Mouse (Mus musculus): ENCODE measurements around the gene Tap1. TPM values are rescaled to one million over a fixed set of nuclear protein-coding genes. Genes with fewer than 3 reads are reported as not detected.
"Not testable (repeated sequence)": the region's sequence is repeated elsewhere in the genome, so short reads cannot be mapped to it uniquely, and the experiment has no call there.

Tap1 gene
- total and polyA plus RNA-seq, 2 experiments from 2014 or later = 8.0 to 14.0 TPM

DNA sequence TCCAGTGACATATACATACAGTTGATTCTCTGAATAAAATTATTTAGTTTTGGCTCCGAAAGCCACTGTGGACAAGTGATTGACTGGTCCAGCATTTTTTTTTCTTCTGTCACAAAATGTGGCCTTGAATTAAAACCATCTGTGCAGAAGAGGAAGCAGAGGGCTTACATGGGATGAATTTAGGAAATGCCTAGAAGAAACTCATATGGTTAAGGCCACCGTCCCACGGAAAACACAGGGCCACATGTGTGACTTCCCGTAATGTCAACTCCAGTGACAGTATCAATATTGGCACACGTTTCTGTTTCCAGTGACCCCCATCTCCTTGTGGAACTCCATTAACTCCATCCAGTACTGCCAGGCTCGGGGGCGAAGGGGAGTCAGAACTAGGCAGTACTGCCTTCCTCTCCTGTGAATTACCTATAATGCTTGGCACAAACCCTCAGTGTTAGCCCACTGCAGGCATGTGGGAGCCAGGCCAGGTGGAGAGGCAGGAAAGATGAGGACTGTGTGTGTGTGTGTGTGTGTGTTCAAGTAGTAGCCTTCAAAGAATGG lies 44.8 kb upstream of the Tap1 start:
- no peak for TF ChIP-seq CTCF (IDR thresholded peaks at IDR 0.05; ENCODE audit: low read depth)
- Histone ChIP-seq H3K4me3 (ENCODE audit: low read length) (no peak overlapping the region), H3K9ac (replicated peaks; ENCODE audit: low read length) (no peak overlapping the region), H3K36me3 (ENCODE audit: insufficient read depth, low read length) (no peaks in the 10 kb centered on the region), H3K27ac (no peak overlapping the region), H3K4me1 (ENCODE audit: insufficient read depth, low read length) (peaks cover 4% of the 10 kb centered on the region; the same call in 1 of the 2 replicates), H3K27me3 (ENCODE audit: insufficient read depth, low read length) (peaks cover 33% of the 10 kb centered on the region), H3K4me2 (ENCODE audit: low read depth, low read length) (no peak overlapping the region), H3K9me3 (ENCODE audit: low read length) (no peaks in the 10 kb centered on the region)
- ATAC-seq = no peak
- WGBS = 80% methylated on average over 7 of the region's 7 CpGs
- no peak for DNase-seq (ENCODE audit: low spot score)

DNA sequence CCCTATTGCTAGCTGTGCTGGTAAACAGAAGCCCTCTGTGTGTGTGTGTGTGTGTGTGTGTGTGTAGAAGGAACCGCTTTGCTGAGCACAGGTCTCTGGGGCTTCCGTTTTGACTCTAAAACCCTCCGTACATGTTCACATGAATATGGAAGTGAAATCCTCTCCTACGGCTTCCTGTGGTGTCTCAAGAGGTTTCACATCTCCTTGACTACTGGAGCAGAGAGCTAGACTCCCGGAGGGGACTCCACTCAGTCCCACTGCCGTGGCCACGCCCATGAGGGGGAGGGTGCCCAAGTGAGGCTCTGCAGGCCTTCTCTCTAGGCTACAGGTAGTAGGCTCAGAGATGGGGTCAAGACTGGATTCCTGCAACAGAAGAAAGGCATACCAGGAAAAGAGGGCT lies 44.3 kb upstream of the Tap1 start, which contains the start of gene H2-DMb2:
TSS of gene H2-DMb2 (plus strand) at position 275 of the 400 bp plus-strand sequence.
- Histone ChIP-seq H3K4me3 (ENCODE audit: low read length) (no peak within 1 kb of the TSS), H3K36me3 (ENCODE audit: insufficient read depth, low read length) (no peaks in the 10 kb centered on the region), H3K27me3 (ENCODE audit: insufficient read depth, low read length) (peaks cover 28% of the 10 kb centered on the region), H3K27ac (no peak within 1 kb of the TSS), H3K4me2 (ENCODE audit: low read depth, low read length) (no peak within 1 kb of the TSS), H3K9me3 (ENCODE audit: low read length) (no peaks in the 10 kb centered on the region), H3K4me1 (ENCODE audit: insufficient read depth, low read length) (peaks cover 4% of the 10 kb centered on the region; the same call in 1 of the 2 replicates), H3K9ac (replicated peaks; ENCODE audit: low read length) (no peak within 1 kb of the TSS)
- TF ChIP-seq CTCF (IDR thresholded peaks at IDR 0.05; ENCODE audit: low read depth) = no peak
- WGBS = 30% methylated on average over 7 of the region's 7 CpGs
- DNase-seq (ENCODE audit: low spot score) (no peak), ATAC-seq (no peak)

DNA sequence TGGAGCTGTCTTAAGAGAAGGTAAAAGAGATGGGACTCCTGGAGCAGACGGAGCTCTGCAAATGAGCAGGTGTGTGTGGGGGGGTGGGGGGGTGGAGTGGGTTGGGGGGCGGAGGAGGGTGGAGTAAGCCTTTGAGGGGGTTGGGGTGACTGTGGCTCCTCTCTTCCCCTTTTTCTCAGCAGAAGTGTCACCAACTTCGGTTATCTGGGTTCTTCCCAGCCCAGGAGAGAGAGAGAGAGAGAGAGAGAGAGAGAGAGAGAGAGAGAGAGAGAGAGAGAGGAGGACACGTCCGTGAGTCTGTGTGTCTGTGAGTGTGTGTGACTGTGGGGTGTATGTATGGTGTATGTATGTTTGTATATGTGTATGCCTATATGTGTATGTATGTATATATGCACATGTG lies 43.9 kb upstream of the Tap1 start:
- TF ChIP-seq CTCF (IDR thresholded peaks at IDR 0.05; ENCODE audit: low read depth) = no peak
- Histone ChIP-seq H3K9ac (replicated peaks; ENCODE audit: low read length) (no peak overlapping the region), H3K36me3 (ENCODE audit: insufficient read depth, low read length) (no peaks in the 10 kb centered on the region), H3K27me3 (ENCODE audit: insufficient read depth, low read length) (peaks cover 24% of the 10 kb centered on the region), H3K4me1 (ENCODE audit: insufficient read depth, low read length) (peaks cover 4% of the 10 kb centered on the region; the same call in 1 of the 2 replicates), H3K4me2 (ENCODE audit: low read depth, low read length) (no peak overlapping the region), H3K9me3 (ENCODE audit: low read length) (no peaks in the 10 kb centered on the region), H3K27ac (no peak overlapping the region), H3K4me3 (ENCODE audit: low read length) (no peak overlapping the region)
- 62% methylated on average over 5 of the region's 5 CpGs for WGBS
- DNase-seq (ENCODE audit: low spot score) (no peak), ATAC-seq (no peak)

DNA sequence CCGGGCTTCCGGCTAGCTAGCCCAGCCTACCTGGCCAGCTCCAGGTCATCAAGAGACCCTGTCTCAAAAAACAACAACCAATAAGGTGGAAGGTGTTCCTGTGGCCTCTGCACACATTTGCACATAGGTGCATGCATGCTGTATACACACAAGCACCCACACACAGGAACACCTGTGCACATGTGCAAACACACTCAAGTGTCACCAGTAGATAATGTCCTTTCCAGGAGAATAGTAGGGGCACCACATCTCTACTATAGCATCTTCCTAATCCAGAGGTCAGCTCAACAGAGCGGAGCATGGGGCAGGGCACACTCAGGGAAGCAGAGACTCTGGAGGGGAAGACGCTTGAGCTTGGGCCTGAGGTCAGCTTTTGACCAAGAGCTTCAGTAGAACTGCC lies 43.1 kb upstream of the Tap1 start:
- H3K4me2 ChIP-seq (ENCODE audit: low read depth, low read length); DNase-seq (ENCODE audit: low spot score); H3K4me1 ChIP-seq (ENCODE audit: insufficient read depth, low read length); H3K9me3 ChIP-seq (ENCODE audit: low read length); H3K9ac ChIP-seq (replicated peaks; ENCODE audit: low read length); H3K4me3 ChIP-seq (ENCODE audit: low read length); ATAC-seq; H3K36me3 ChIP-seq (ENCODE audit: insufficient read depth, low read length); H3K27ac ChIP-seq: not testable (repeated sequence)
- WGBS = 93% methylated on average over 4 of the region's 4 CpGs
- peaks cover 17% of the 10 kb centered on the region for H3K27me3 ChIP-seq (ENCODE audit: insufficient read depth, low read length)

DNA sequence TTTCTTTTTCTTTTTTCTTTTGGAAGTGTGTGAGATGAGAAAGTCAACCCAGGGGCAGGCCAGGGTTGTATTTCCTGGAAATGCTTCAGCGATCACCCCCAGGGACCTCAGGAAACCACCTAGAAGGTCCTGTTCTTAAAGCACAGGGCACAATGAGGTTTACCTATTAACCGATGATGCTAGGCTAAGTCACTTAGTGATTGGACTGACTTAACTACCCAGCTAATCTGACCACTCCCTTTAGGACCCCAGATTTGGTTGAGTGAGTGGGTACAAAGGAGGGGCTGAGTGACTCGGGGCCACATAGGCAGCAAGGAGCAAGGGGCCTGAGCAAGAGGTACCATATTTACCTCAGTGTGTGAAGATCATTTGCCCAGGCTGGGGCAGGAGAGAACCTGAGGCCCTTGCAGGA lies 42.4 kb upstream of the Tap1 start:
- 71% methylated on average over 3 of the region's 3 CpGs for WGBS
- H3K4me3 ChIP-seq (ENCODE audit: low read length) = no peak overlapping the region
- no peaks in the 10 kb centered on the region for H3K9me3 ChIP-seq (ENCODE audit: low read length)
- H3K4me2 ChIP-seq (ENCODE audit: low read depth, low read length) = no peak overlapping the region
- no peak overlapping the region for H3K9ac ChIP-seq (replicated peaks; ENCODE audit: low read length)
- no peaks in the 10 kb centered on the region for H3K4me1 ChIP-seq (ENCODE audit: insufficient read depth, low read length)
- DNase-seq (ENCODE audit: low spot score) (no peak), ATAC-seq (no peak)
- H3K27me3 ChIP-seq (ENCODE audit: insufficient read depth, low read length) = peaks cover 12% of the 10 kb centered on the region; the same call in 1 of the 2 replicates
- H3K27ac ChIP-seq = no peak overlapping the region
- no peak for TF ChIP-seq CTCF (IDR thresholded peaks at IDR 0.05; ENCODE audit: low read depth)
- no peaks in the 10 kb centered on the region for H3K36me3 ChIP-seq (ENCODE audit: insufficient read depth, low read length)

DNA sequence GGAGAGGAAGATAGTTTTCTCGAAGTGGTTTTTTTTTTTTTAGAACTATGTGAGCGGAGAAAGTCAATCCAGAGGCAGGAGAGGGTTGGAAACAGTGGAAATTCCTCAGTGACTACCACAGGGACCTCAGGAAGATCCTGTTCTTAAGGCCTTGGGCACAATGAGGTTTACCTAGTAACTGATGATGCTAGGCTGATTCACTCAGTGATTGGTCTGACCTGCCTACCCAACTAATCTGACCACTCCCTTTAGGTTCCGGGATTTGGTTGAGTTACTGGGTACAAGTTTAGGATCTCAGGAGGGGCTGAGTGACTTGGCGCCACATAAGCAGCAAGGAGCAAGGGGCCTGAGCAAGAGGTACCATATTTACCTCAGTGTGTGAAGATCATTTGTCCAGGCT lies 34.4 kb upstream of the Tap1 start, which contains the start of gene H2-DMb1:
TSS of gene H2-DMb1 (plus strand) at position 150 of the 400 bp plus-strand sequence.
- 66% methylated on average over 4 of the region's 4 CpGs for WGBS
- Histone ChIP-seq H3K4me2 (ENCODE audit: low read depth, low read length) (no peak within 1 kb of the TSS), H3K9me3 (ENCODE audit: low read length) (no peaks in the 10 kb centered on the region), H3K9ac (replicated peaks; ENCODE audit: low read length) (no peak within 1 kb of the TSS), H3K4me3 (ENCODE audit: low read length) (no peak within 1 kb of the TSS), H3K36me3 (ENCODE audit: insufficient read depth, low read length) (no peaks in the 10 kb centered on the region), H3K27ac (no peak within 1 kb of the TSS), H3K27me3 (ENCODE audit: insufficient read depth, low read length) (no peaks in the 10 kb centered on the region), H3K4me1 (ENCODE audit: insufficient read depth, low read length) (no peaks in the 10 kb centered on the region)
- DNase-seq (ENCODE audit: low spot score) (peak; percentile 76), ATAC-seq (peak; percentile 79; the same call in 1 of the 2 replicates)
- TF ChIP-seq CTCF (IDR thresholded peaks at IDR 0.05; ENCODE audit: low read depth) = no peak

DNA sequence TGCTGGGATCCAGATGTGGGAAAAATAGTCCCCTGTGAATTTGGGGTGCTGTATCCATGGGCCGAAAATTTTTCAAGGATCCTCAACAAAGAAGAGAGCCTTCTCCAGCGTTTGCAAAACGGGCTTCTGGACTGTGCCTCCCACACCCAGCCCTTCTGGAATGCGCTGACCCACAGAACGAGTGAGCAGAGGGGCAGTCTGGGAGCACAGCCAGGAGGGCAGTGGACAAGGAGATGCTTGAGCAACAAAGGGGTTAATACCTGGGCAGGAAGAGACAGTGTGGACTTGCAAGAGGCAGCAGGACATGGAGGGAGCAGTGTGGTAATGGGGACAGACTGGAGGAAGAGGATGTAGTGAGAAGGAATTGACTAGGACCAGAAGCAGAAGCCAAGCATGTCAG lies 31.8 kb upstream of the Tap1 start:
- no peak overlapping the region for H3K9ac ChIP-seq (replicated peaks; ENCODE audit: low read length)
- DNase-seq (ENCODE audit: low spot score) (no peak), ATAC-seq (no peak)
- H3K9me3 ChIP-seq (ENCODE audit: low read length) = no peaks in the 10 kb centered on the region
- no peak overlapping the region for H3K4me3 ChIP-seq (ENCODE audit: low read length)
- TF ChIP-seq CTCF (IDR thresholded peaks at IDR 0.05; ENCODE audit: low read depth) = no peak
- H3K27me3 ChIP-seq (ENCODE audit: insufficient read depth, low read length) = no peaks in the 10 kb centered on the region
- H3K4me2 ChIP-seq (ENCODE audit: low read depth, low read length) = no peak overlapping the region
- no peaks in the 10 kb centered on the region for H3K36me3 ChIP-seq (ENCODE audit: insufficient read depth, low read length)
- no peak overlapping the region for H3K27ac ChIP-seq
- H3K4me1 ChIP-seq (ENCODE audit: insufficient read depth, low read length) = no peaks in the 10 kb centered on the region
- WGBS = 60% methylated on average over 5 of the region's 5 CpGs
